Comparison of ENCODE assay signal across 12 mouse cellular contexts in genomic region chr12:101985110-101985509, GRCm38 (mm10). TPM values are rescaled to one million over a fixed set of nuclear protein-coding genes. Genes with fewer than 3 reads are reported as not detected.
A peak's percentile ranks its signal among the peaks of the same experiment; 100 is the strongest.
DNase-seq lines count a peak whose midpoint lies in the region; ATAC-seq and TF ChIP-seq lines count a peak whose summit lies in the region.
"Had no signal": no experiment of that assay in that cellular context is flagged by ENCODE, and none has a peak within 500 bp of the region (broad histone marks: within the 10 kb centered on the region; RNA-seq: fewer than 3 reads in every experiment).

No protein-coding gene starts in this region.

- H3K79me2 ChIP-seq in heart, adult 2 months (replicated peaks; ENCODE audit: control insufficient read depth, insufficient read depth, low read length), result peaks cover 1% of the 10 kb centered on the region

- no peak overlapping the region for H3K9ac ChIP-seq in heart, adult 2 months (ENCODE audit: low read depth, low read length)
- H3K9ac ChIP-seq in lung, embryonic 14.5 days, result no peak overlapping the region
- H3K9ac ChIP-seq in midbrain, embryonic 13.5 days (replicated peaks), result no peak overlapping the region
- H3K9ac ChIP-seq: kidney, embryonic 15.5 days; liver, embryonic 15.5 days had no signal

- TF ChIP-seq CTCF in heart, adult 2 months (IDR thresholded peaks at IDR 0.05), result peak; percentile 68
- TF ChIP-seq CTCF in lung, embryonic 14.5 days (IDR thresholded peaks at IDR 0.05; ENCODE audit: low read depth), result peak; percentile 73
- TF ChIP-seq CTCF in lung, adult 2 months (IDR thresholded peaks at IDR 0.05; ENCODE audit: insufficient read depth, low read length), result no peak

- no peaks in the 10 kb centered on the region for H3K36me3 ChIP-seq in heart, adult 2 months (ENCODE audit: control insufficient read depth, insufficient read depth, low read length)
- peaks cover 78% of the 10 kb centered on the region for H3K36me3 ChIP-seq in lung, embryonic 14.5 days (ENCODE audit: insufficient read depth)
- peaks cover 67% of the 10 kb centered on the region for H3K36me3 ChIP-seq in midbrain, embryonic 13.5 days

- H3K4me3 ChIP-seq in heart, adult 2 months, result no peak overlapping the region
- no peak overlapping the region for H3K4me3 ChIP-seq in lung, embryonic 14.5 days (ENCODE audit: low read depth, low read length)
- H3K4me3 ChIP-seq in lung, adult 2 months (replicated peaks; ENCODE audit: extremely low read depth, low read depth, low read length), result no peak overlapping the region
- H3K4me3 ChIP-seq in midbrain, embryonic 13.5 days (replicated peaks), result no peak overlapping the region
- H3K4me3 ChIP-seq: kidney, embryonic 15.5 days; liver, embryonic 15.5 days had no signal

- TF ChIP-seq EP300 in heart, adult 2 months (IDR thresholded peaks at IDR 0.05; ENCODE audit: insufficient read depth, low read depth, low read length), result no peak

- DNase-seq in heart, adult 2 months, result no peak
- no peak for DNase-seq in heart, adult 9 months (ENCODE audit: low spot score in 2 of 2)
- peak; percentile 79 for DNase-seq in lung, embryonic 14.5 days
- DNase-seq in lung, adult 2 months, result no peak
- DNase-seq in embryo, embryonic 11 days, result peak; percentile 31
- DNase-seq in retina, postnatal 7 days (ENCODE audit: low read depth, low spot score), result peak; percentile 17
- DNase-seq in gastrocnemius, postnatal 25 days, result no peak
- DNase-seq: cerebellum, adult 18-20 months had no signal

- no peak overlapping the region for H3K4me2 ChIP-seq in lung, embryonic 14.5 days
- no peak overlapping the region for H3K4me2 ChIP-seq in midbrain, embryonic 13.5 days (replicated peaks)
- H3K4me2 ChIP-seq: kidney, embryonic 15.5 days; liver, embryonic 15.5 days had no signal

- intact Hi-C loops in heart, adult 2 months (cut with DNase I), result loop anchor here (2.0 to 5.0 kb wide), 3 partner anchors 197 to 477 kb away; no protein-coding TSS in a partner anchor

- no peaks in the 10 kb centered on the region for H3K27me3 ChIP-seq in heart, adult 2 months (ENCODE audit: control insufficient read depth, insufficient read depth, low read length)
- no peaks in the 10 kb centered on the region for H3K27me3 ChIP-seq in lung, embryonic 14.5 days (ENCODE audit: insufficient read depth, low read length)
- H3K27me3 ChIP-seq in midbrain, embryonic 13.5 days, result no peaks in the 10 kb centered on the region
- H3K27me3 ChIP-seq: kidney, embryonic 15.5 days; liver, embryonic 15.5 days; Patski had no signal

- no peaks in the 10 kb centered on the region for H3K9me3 ChIP-seq in lung, embryonic 14.5 days (ENCODE audit: low read depth, low read length)
- no peaks in the 10 kb centered on the region for H3K9me3 ChIP-seq in midbrain, embryonic 13.5 days
- H3K9me3 ChIP-seq: kidney, embryonic 15.5 days; liver, embryonic 15.5 days had no signal

- no peak for TF ChIP-seq POLR2A in heart, adult 2 months (IDR thresholded peaks at IDR 0.05; ENCODE audit: insufficient read depth, low read depth, low read length)
- TF ChIP-seq POLR2A in lung, adult 2 months (IDR thresholded peaks at IDR 0.05; ENCODE audit: borderline replicate concordance, extremely low read depth, low read depth, low read length), result no peak

- H3K27ac ChIP-seq in heart, adult 2 months, result no peak overlapping the region
- H3K27ac ChIP-seq in lung, embryonic 14.5 days (ENCODE audit: low read depth), result no peak overlapping the region
- no peak overlapping the region for H3K27ac ChIP-seq in midbrain, embryonic 13.5 days
- H3K27ac ChIP-seq: kidney, embryonic 15.5 days; liver, embryonic 15.5 days had no signal

- 31% methylated on average over 3 of the region's 3 CpGs for WGBS in heart, adult 2 months
- WGBS in lung, embryonic 14.5 days, result 51% methylated on average over 3 of the region's 3 CpGs
- WGBS in lung, adult 2 months, result 26% methylated on average over 3 of the region's 3 CpGs
- WGBS in midbrain, embryonic 13.5 days, result 67% methylated on average over 3 of the region's 3 CpGs

- ATAC-seq in lung, embryonic 14.5 days (ENCODE audit: insufficient read depth), result no peak
- ATAC-seq in midbrain, embryonic 13.5 days, result no peak
- ATAC-seq: Patski had no signal

- H3K4me1 ChIP-seq in heart, adult 2 months (ENCODE audit: control insufficient read depth, insufficient read depth, low read length), result peaks cover under 1% of the 10 kb centered on the region; the same call in 1 of the 2 replicates
- no peaks in the 10 kb centered on the region for H3K4me1 ChIP-seq in lung, embryonic 14.5 days (ENCODE audit: insufficient read depth)
- no peaks in the 10 kb centered on the region; the same call in none of the 2 replicates for H3K4me1 ChIP-seq in lung, adult 2 months (ENCODE audit: control insufficient read depth, insufficient read depth, low read length)
- no peaks in the 10 kb centered on the region for H3K4me1 ChIP-seq in midbrain, embryonic 13.5 days (replicated peaks)
- H3K4me1 ChIP-seq: kidney, embryonic 15.5 days had no signal

RNA-seq across cellular contexts. Expression of gene Cpsf2, which starts 9.3 kb away (rescaled TPM):
- total RNA-seq in heart, adult 2 months (2021), result 10 to 100 TPM; 12.3 to 13.3 TPM
- 3.7 and 7.0 TPM in 2 replicates for polyA plus RNA-seq in heart, adult 2 months (2012; rRNA removed)
- 34.9 and 35.8 TPM in 2 replicates for polyA plus RNA-seq in lung, embryonic 14.5 days (2014; fragmentation: Nextera tagmentation; extraction: Ambion mirVana)
- 2.7 and 4.1 TPM in 2 replicates for polyA plus RNA-seq in lung, adult 2 months (2012; rRNA removed)
- 33.4 and 36.7 TPM in 2 replicates for polyA plus RNA-seq in midbrain, embryonic 13.5 days (2015; fragmentation: Nextera tagmentation; extraction: Ambion mirVana)
- total RNA-seq in gastrocnemius, postnatal 25 days (2021), result 1 to 10 TPM; 8.9 to 9.6 TPM

RNA-seq across cellular contexts. Expression of gene Atxn3, which starts 27.1 kb away (rescaled TPM):
- total RNA-seq in heart, adult 2 months (2021), result 10 to 100 TPM in 1 of 2 experiments, 1 to 10 TPM in 1; 7.2 to 10.2 TPM
- polyA plus RNA-seq in heart, adult 2 months (2012; rRNA removed), result 2.6 and 5.9 TPM in 2 replicates
- 14.5 and 15.9 TPM in 2 replicates for polyA plus RNA-seq in lung, embryonic 14.5 days (2014; fragmentation: Nextera tagmentation; extraction: Ambion mirVana)
- 3.3 and 6.3 TPM in 2 replicates for polyA plus RNA-seq in lung, adult 2 months (2012; rRNA removed)
- 14.4 and 17.6 TPM in 2 replicates for polyA plus RNA-seq in midbrain, embryonic 13.5 days (2015; fragmentation: Nextera tagmentation; extraction: Ambion mirVana)
- total RNA-seq in gastrocnemius, postnatal 25 days (2021), result 1 to 10 TPM; 4.2 to 4.4 TPM

Comparison
In these comparisons a context has a peak if more than half of its experiments do, and no peak if none do; other contexts are left out.
1. DNase-seq: peak in lung, embryonic 14.5 days (single experiment), embryo, embryonic 11 days (single experiment) and retina, postnatal 7 days (single experiment); none in heart, adult 2 months (0 of 2), heart, adult 9 months (0 of 2), lung, adult 2 months (single experiment) and gastrocnemius, postnatal 25 days (single experiment).